Mouse (Mus musculus): ENCODE data around the gene Bfsp1.

- TF ChIP-seq CTCF (IDR thresholded peaks at IDR 0.05; ENCODE audit: borderline replicate concordance, control insufficient read depth, extremely low read depth, insufficient read depth, low read length, poor library complexity), result no peak
- no peak for TF ChIP-seq POLR2A (IDR thresholded peaks at IDR 0.05; ENCODE audit: control insufficient read depth, extremely low read depth, insufficient read depth, low read length, poor library complexity)
These were observed 16.3 kb upstream of the Bfsp1 start for GRCm38 (mm10) chr2:143879311-143879710.

Measured in thymus, adult 2 months (tissue).